Mouse (Mus musculus): ENCODE measurements around the gene Cycs. TPM values are rescaled to one million over a fixed set of nuclear protein-coding genes. Genes with fewer than 3 reads are reported as not detected.

Gene Cycs
- 0.69 and 0.90 TPM in 2 replicates for polyA plus RNA-seq (2012; rRNA removed)

DNA sequence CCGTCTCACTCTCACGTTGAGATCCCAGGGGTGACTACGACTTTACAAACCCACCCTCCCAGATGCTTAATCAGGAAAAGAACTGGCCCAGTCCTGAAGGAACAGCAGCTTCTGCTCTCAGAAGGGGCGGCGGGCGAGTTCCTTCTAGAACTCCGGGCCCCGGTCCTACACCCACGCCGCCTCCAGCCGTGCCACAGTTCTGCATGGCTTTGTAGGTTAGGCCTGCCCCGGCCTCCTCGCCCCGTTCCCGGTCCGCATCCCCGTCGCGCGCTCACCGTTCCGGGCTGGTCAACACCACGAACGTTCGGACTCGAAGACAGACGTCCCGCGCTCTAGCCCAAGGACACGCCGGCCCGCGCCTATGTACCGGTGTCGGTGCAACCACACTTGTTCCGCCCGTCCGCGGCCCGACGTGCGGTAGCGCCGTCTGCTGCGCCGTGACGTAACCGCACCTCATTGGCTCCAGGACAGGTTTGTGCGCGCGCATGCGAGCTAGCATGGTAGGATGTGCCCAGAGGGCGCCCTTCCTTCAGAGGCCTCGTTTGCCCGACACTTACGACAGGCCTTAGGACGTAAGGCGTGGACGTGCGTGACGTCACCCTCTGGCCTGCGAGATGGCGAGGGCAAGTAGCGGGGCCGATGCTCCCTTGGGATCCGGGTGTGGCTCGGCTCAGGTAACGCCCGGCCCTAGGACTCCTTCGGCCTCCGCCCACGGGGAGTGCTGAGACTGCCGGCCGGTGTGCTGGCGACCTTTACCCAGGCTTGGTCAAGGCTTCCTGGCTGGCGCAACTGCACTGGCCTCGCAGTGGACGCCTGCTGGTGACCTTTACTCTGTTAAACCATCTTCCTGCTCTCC, at the start of gene Cycs:
Gene Cycs, minus strand, starts transcription at position 398 of the 856 bp plus-strand sequence.

DNA sequence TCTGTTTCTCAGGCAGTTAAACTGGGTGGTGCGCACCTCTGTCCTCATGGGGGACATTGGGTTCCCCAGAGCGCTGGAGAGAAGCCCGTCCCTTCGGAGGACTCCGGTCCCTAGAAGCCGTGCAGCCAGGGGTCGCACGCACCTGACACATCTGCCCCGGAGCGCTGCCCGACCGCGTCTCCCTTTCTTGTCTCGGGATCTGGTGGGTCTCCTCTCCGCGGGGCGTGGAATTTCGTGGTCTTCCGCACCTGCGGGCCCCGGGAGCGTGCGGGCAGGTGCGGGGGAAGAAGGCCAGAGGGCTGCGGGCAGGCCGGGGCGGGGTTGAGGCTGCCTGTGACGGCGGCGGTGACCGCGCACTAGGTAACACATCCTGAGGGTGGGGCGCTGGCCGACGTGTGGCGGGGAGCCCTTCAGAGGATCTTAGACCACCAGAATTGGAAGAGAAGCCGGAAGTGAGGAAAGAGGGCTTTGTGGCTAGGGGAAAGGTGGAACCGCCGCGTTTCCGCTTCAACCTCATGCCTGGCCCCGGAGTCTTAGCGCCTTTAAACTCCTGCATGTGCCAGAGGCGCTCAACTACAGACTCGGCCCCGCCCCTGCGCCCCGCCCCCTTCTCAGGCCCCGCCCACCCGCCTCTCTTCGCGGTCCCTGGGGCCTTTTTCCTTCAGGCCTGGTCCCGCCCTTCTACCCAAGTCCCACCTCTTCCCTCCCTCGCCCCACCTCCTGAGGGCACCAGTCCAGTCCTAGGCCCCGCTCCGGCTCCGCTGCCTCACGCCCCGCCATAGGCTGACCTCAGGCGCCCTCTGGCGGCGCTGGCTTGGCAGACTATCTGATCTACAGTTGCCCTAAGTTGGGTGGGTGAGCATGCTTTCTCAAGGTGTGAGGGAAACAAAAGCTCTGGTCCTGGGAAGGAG, 30.2 kb upstream of the Cycs start, which contains the start of gene 4921507P07Rik:
Gene 4921507P07Rik, minus strand, starts transcription at position 332 of the 911 bp plus-strand sequence.

Other genes with a start within 250 kb of the Cycs start
- 6.6 and 7.0 TPM in 2 replicates for gene Osbpl3, start 110.3 kb downstream of the Cycs start, polyA plus RNA-seq (2012; rRNA removed)
- gene 4921507P07Rik, start 30.1 kb upstream of the Cycs start, polyA plus RNA-seq (2012; rRNA removed), result 0.16 and 0.17 TPM in 2 replicates
- not detected in 2 replicates for gene Npvf, start 87.9 kb upstream of the Cycs start, polyA plus RNA-seq (2012; rRNA removed)

Measured in ovary, adult 2 months (tissue).